Mouse (Mus musculus) lung, adult 2 months (tissue): ENCODE data around the gene H2-T22.

Source experiments
- CTCF ChIP-seq: fragments of 200-500 bp; IDR thresholded peaks from 2 replicates; pipeline ENCODE4 v1.5.1; 2011; ENCODE audit warnings: mild to moderate bottlenecking, low read length, control low read depth; ENCODE audit not compliant: insufficient read depth
- POLR2A ChIP-seq: fragments of 200-500 bp; IDR thresholded peaks from 2 replicates; pipeline ENCODE4 v1.6.1; 2011; ENCODE audit warnings: low read depth, mild to moderate bottlenecking, control low read depth, low read length, borderline replicate concordance; ENCODE audit errors: extremely low read depth

GRCm38 (mm10) chr17:36083870-36084451 is 41.4 kb upstream of the H2-T22 start:
- TF ChIP-seq CTCF = no peak
- TF ChIP-seq POLR2A = no peak
